ENCODE assay signal across 8 mouse cellular contexts in the genomic region with DNA sequence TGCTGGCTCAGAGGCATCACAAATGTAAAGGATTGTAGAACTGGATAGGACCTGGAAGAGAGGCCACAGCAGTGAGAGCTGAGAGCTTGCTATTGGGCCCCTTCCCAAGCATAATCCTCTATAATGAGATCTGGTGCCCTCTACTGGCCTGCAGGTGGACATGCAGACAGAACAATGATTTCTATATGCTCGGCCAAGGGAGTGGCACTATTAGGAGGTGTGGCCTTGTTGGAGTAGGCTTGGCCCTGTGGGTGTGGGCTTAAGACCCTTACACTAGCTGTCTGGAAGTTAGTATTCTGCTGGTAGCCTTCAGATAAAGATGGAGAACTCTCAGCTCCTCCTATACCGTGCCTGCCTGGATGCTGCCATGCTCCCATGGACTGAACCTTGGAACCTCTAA. TPM values are rescaled to one million over a fixed set of nuclear protein-coding genes. Genes with fewer than 3 reads are reported as not detected.
A peak's percentile ranks its signal among the peaks of the same experiment; 100 is the strongest.
DNase-seq lines count a peak whose midpoint lies in the region; ATAC-seq and TF ChIP-seq lines count a peak whose summit lies in the region.
"Had no signal": no experiment of that assay in that cellular context is flagged by ENCODE, and none has a peak within 500 bp of the region (broad histone marks: within the 10 kb centered on the region; RNA-seq: fewer than 3 reads in every experiment).

No protein-coding gene starts in this region.

- H3K9me3 ChIP-seq in G1E (replicated peaks) = no peaks in the 10 kb centered on the region
- no peaks in the 10 kb centered on the region for H3K9me3 ChIP-seq in kidney, embryonic 16.5 days (ENCODE audit: low read length)

- H3K4me1 ChIP-seq in G1E (ENCODE audit: insufficient read depth, low read depth, low read length) = peaks cover 3% of the 10 kb centered on the region; the same call in 1 of the 2 replicates
- H3K4me1 ChIP-seq in kidney, embryonic 16.5 days (ENCODE audit: insufficient read depth, low read length) = peaks cover 24% of the 10 kb centered on the region

- H3K27ac ChIP-seq in kidney, embryonic 16.5 days (ENCODE audit: low read length) = no peak overlapping the region

- H3K4me3 ChIP-seq in G1E (ENCODE audit: low read depth, low read length) = no peak overlapping the region
- H3K4me3 ChIP-seq in kidney, embryonic 16.5 days (ENCODE audit: low read length) = no peak overlapping the region

- peak; percentile 62 for TF ChIP-seq CTCF in G1E (IDR thresholded peaks at IDR 0.05; ENCODE audit: low read depth, low read length)

- DNase-seq in CD4-positive, CD25-positive, alpha-beta regulatory T cell, adult 2 months (ENCODE audit: low read depth, low spot score) = peak; percentile 71
- DNase-seq in G1E (ENCODE audit: low spot score) = peak; percentile 4
- peak; percentile 57 for DNase-seq in cerebellum, adult 9-11 months
- DNase-seq in lung, postnatal 10 days = peak; percentile 69
- peak; percentile 64 to 66 for DNase-seq in right cerebral cortex, postnatal 10 days (ENCODE audit: low spot score in 2 of 2)

- peaks cover 6% of the 10 kb centered on the region; the same call in 1 of the 2 replicates for H3K27me3 ChIP-seq in G1E (ENCODE audit: insufficient read depth, low read length)
- no peaks in the 10 kb centered on the region for H3K27me3 ChIP-seq in kidney, embryonic 16.5 days (ENCODE audit: insufficient read depth, low read length)

- peak; percentile 63 for ATAC-seq in G1E (ENCODE audit: extremely low read depth, insufficient number of reproducible peaks, low FRiP score, poor library complexity, severe bottlenecking)
- ATAC-seq in granulocyte monocyte progenitor cell, adult 5-6 weeks (replicated peaks; ENCODE audit: poor library complexity, severe bottlenecking) = peak; percentile 98
- peak; percentile 77 for ATAC-seq in kidney, embryonic 16.5 days (ENCODE audit: low FRiP score, low TSS enrichment)

- no peak overlapping the region for H3K9ac ChIP-seq in kidney, embryonic 16.5 days (replicated peaks; ENCODE audit: low read length)

- no peaks in the 10 kb centered on the region for H3K36me3 ChIP-seq in G1E (replicated peaks)
- no peaks in the 10 kb centered on the region for H3K36me3 ChIP-seq in kidney, embryonic 16.5 days (ENCODE audit: insufficient read depth, low read length)

- H3K4me2 ChIP-seq in kidney, embryonic 16.5 days (replicated peaks; ENCODE audit: low read depth, low read length) = no peak overlapping the region

- WGBS in kidney, embryonic 16.5 days = 4% methylated on average over 2 of the region's 2 CpGs

RNA-seq across cellular contexts. Expression of a gene that starts 17.0 kb away (rescaled TPM):
- total RNA-seq in G1E (2014; fragmentation: Nextera tagmentation) (not detected in 2 replicates), G1E (2017) (not detected in 2 replicates)
- polyA plus RNA-seq in G1E (2012) = not detected in 2 replicates
- total RNA-seq in granulocyte monocyte progenitor cell, adult 5-6 weeks (2014; fragmentation: Nextera tagmentation) = not detected in 2 replicates
- not detected in 2 replicates for total RNA-seq in granulocyte monocyte progenitor cell, adult 5-6 weeks (2017)
- polyA plus RNA-seq in kidney, embryonic 16.5 days (2015; fragmentation: Nextera tagmentation; extraction: Ambion mirVana) = not detected in 2 replicates
- total RNA-seq: layer of hippocampus, postnatal 14 days had no signal

RNA-seq across cellular contexts. Expression of a gene that starts 23.2 kb away (rescaled TPM):
- total RNA-seq in G1E (2014; fragmentation: Nextera tagmentation) (not detected in 2 replicates), G1E (2017) (0.27 and 0.35 TPM in 2 replicates)
- polyA plus RNA-seq in G1E (2012) = 0.01 TPM in 1 of 2 replicates, not detected in the other
- total RNA-seq in granulocyte monocyte progenitor cell, adult 5-6 weeks (2014; fragmentation: Nextera tagmentation) = 0.19 TPM in 1 of 2 replicates, not detected in the other
- not detected in 2 replicates for total RNA-seq in granulocyte monocyte progenitor cell, adult 5-6 weeks (2017)
- polyA plus RNA-seq in kidney, embryonic 16.5 days (2015; fragmentation: Nextera tagmentation; extraction: Ambion mirVana) = 2.3 TPM in 2 replicates

RNA-seq across cellular contexts. Expression of a gene that starts 23.3 kb away (rescaled TPM):
- 57.3 and 59.2 TPM in 2 replicates for total RNA-seq in G1E (2014; fragmentation: Nextera tagmentation)
- 45.4 and 52.1 TPM in 2 replicates for total RNA-seq in G1E (2017)
- 0.95 and 1.6 TPM in 2 replicates for polyA plus RNA-seq in G1E (2012)
- 25.4 and 33.5 TPM in 2 replicates for total RNA-seq in granulocyte monocyte progenitor cell, adult 5-6 weeks (2014; fragmentation: Nextera tagmentation)
- 21.9 and 31.7 TPM in 2 replicates for total RNA-seq in granulocyte monocyte progenitor cell, adult 5-6 weeks (2017)
- 20.6 and 24.0 TPM in 2 replicates for polyA plus RNA-seq in kidney, embryonic 16.5 days (2015; fragmentation: Nextera tagmentation; extraction: Ambion mirVana)

RNA-seq across cellular contexts. Expression of a gene that starts 35.0 kb away (rescaled TPM):
- total RNA-seq in G1E (2014; fragmentation: Nextera tagmentation) (0.75 and 1.4 TPM in 2 replicates), G1E (2017) (0.44 and 0.46 TPM in 2 replicates)
- polyA plus RNA-seq in G1E (2012) = 0.21 and 0.51 TPM in 2 replicates
- total RNA-seq in granulocyte monocyte progenitor cell, adult 5-6 weeks (2014; fragmentation: Nextera tagmentation) = not detected in 2 replicates
- 0.17 TPM in 1 of 2 replicates, not detected in the other for total RNA-seq in granulocyte monocyte progenitor cell, adult 5-6 weeks (2017)
- polyA plus RNA-seq in kidney, embryonic 16.5 days (2015; fragmentation: Nextera tagmentation; extraction: Ambion mirVana) = 0.57 and 0.84 TPM in 2 replicates

RNA-seq across cellular contexts. Expression of a gene that starts 35.1 kb away (rescaled TPM):
- total RNA-seq in G1E (2014; fragmentation: Nextera tagmentation) = 17.2 and 27.7 TPM in 2 replicates
- total RNA-seq in G1E (2017) = 18.6 and 18.9 TPM in 2 replicates
- 2.5 and 2.7 TPM in 2 replicates for polyA plus RNA-seq in G1E (2012)
- 4.2 and 4.3 TPM in 2 replicates for total RNA-seq in granulocyte monocyte progenitor cell, adult 5-6 weeks (2014; fragmentation: Nextera tagmentation)
- 7.6 and 13.3 TPM in 2 replicates for total RNA-seq in granulocyte monocyte progenitor cell, adult 5-6 weeks (2017)
- polyA plus RNA-seq in kidney, embryonic 16.5 days (2015; fragmentation: Nextera tagmentation; extraction: Ambion mirVana) = 15.3 and 16.4 TPM in 2 replicates

Comparison
In these comparisons a context has a peak if more than half of its experiments do, and no peak if none do; other contexts are left out.
1. DNase-seq: peak in every context shown above with its lines; median percentile 71 in CD4-positive, CD25-positive, alpha-beta regulatory T cell, adult 2 months; 69 in lung, postnatal 10 days; 65 in right cerebral cortex, postnatal 10 days; 57 in cerebellum, adult 9-11 months; 4 in G1E.